Mouse (Mus musculus): ENCODE results near the gene Ddah2. TPM values are rescaled to one million over a fixed set of nuclear protein-coding genes. Genes with fewer than 3 reads are reported as not detected.

Ddah2 gene
- total and polyA plus RNA-seq, 3 experiments, result 52.4 to 242 (median 180) TPM

GRCm38 (mm10) chr17:35048149-35048931, 10.5 kb upstream of the Ddah2 start:
- peaks cover 79% of the 10 kb centered on the region for H3K4me1 ChIP-seq (ENCODE audit: insufficient read depth, low read depth, low read length)
- H3K27me3 ChIP-seq (ENCODE audit: insufficient read depth, low read length), result no peaks in the 10 kb centered on the region
- peak; percentile 71 for DNase-seq (ENCODE audit: low spot score)
- no peaks in the 10 kb centered on the region for H3K9me3 ChIP-seq (replicated peaks)
- peaks cover 31% of the 10 kb centered on the region for H3K36me3 ChIP-seq (replicated peaks)
- H3K4me3 ChIP-seq (ENCODE audit: low read depth, low read length), result peak overlapping the region; percentile 57; the same call in 1 of the 2 replicates
- ATAC-seq (ENCODE audit: extremely low read depth, insufficient number of reproducible peaks, low FRiP score, poor library complexity, severe bottlenecking), result 0 out of 2 replicates have a peak, but pooled peaks have one; percentile 2
- TF ChIP-seq GATA1 (IDR thresholded peaks at IDR 0.05; ENCODE audit: borderline replicate concordance, low read length) (no peak), POLR2AphosphoS5 (IDR thresholded peaks at IDR 0.05; ENCODE audit: insufficient replicate concordance, low read depth, low read length) (no peak), CTCF (IDR thresholded peaks at IDR 0.05; ENCODE audit: low read depth, low read length) (no peak)

- DNase-seq (ENCODE audit: low spot score) (no peak), ATAC-seq (ENCODE audit: extremely low read depth, insufficient number of reproducible peaks, low FRiP score, poor library complexity, severe bottlenecking) (no peak)
- no peak for TF ChIP-seq TAL1 (conservative IDR thresholded peaks at IDR 0.05; ENCODE audit: low read depth, low read length)
- no peak for TF ChIP-seq POLR2AphosphoS5 (IDR thresholded peaks at IDR 0.05; ENCODE audit: insufficient replicate concordance, low read depth, low read length)
- no peak for TF ChIP-seq GATA1 (IDR thresholded peaks at IDR 0.05; ENCODE audit: borderline replicate concordance, low read length)
- no peak for TF ChIP-seq GATA2 (IDR thresholded peaks at IDR 0.05; ENCODE audit: borderline replicate concordance, low read depth, low read length)
- no peak for TF ChIP-seq CTCF (IDR thresholded peaks at IDR 0.05; ENCODE audit: low read depth, low read length)
- peaks cover 77% of the 10 kb centered on the region for H3K4me1 ChIP-seq (ENCODE audit: insufficient read depth, low read depth, low read length)
- no peaks in the 10 kb centered on the region for H3K9me3 ChIP-seq (replicated peaks)
- peaks cover 31% of the 10 kb centered on the region for H3K36me3 ChIP-seq (replicated peaks)
- H3K27me3 ChIP-seq (ENCODE audit: insufficient read depth, low read length), result no peaks in the 10 kb centered on the region
- peak overlapping the region; percentile 81; the same call in 1 of the 2 replicates for H3K4me3 ChIP-seq (ENCODE audit: low read depth, low read length)
Observed at GRCm38 (mm10) chr17:35048932-35049440, 9.8 kb upstream of the Ddah2 start.

- TF ChIP-seq TAL1 (conservative IDR thresholded peaks at IDR 0.05; ENCODE audit: low read depth, low read length) (no peak), POLR2AphosphoS5 (IDR thresholded peaks at IDR 0.05; ENCODE audit: insufficient replicate concordance, low read depth, low read length) (no peak), GATA2 (IDR thresholded peaks at IDR 0.05; ENCODE audit: borderline replicate concordance, low read depth, low read length) (no peak), GATA1 (IDR thresholded peaks at IDR 0.05; ENCODE audit: borderline replicate concordance, low read length) (no peak), CTCF (IDR thresholded peaks at IDR 0.05; ENCODE audit: low read depth, low read length) (no peak)
- ATAC-seq (ENCODE audit: extremely low read depth, insufficient number of reproducible peaks, low FRiP score, poor library complexity, severe bottlenecking), result peak; percentile 9; the same call in 1 of the 2 replicates
Observed at GRCm38 (mm10) chr17:35049561-35050016, 9.2 kb upstream of the Ddah2 start, which contains the start of gene Clic1. Gene Clic1 (plus strand): TSS chr17:35049966.

GRCm38 (mm10) chr17:35050126-35050750, 8.6 kb upstream of the Ddah2 start:
- Histone ChIP-seq H3K9me3 (replicated peaks) (no peaks in the 10 kb centered on the region), H3K27me3 (ENCODE audit: insufficient read depth, low read length) (no peaks in the 10 kb centered on the region), H3K4me3 (ENCODE audit: low read depth, low read length) (peak overlapping the region; percentile 81), H3K36me3 (replicated peaks) (peaks cover 39% of the 10 kb centered on the region), H3K4me1 (ENCODE audit: insufficient read depth, low read depth, low read length) (peaks cover 74% of the 10 kb centered on the region)
- ATAC-seq (ENCODE audit: extremely low read depth, insufficient number of reproducible peaks, low FRiP score, poor library complexity, severe bottlenecking) (peak; percentile 4; the same call in 1 of the 2 replicates), DNase-seq (ENCODE audit: low spot score) (peak; percentile 62)
- no peak for TF ChIP-seq GATA1 (IDR thresholded peaks at IDR 0.05; ENCODE audit: borderline replicate concordance, low read length)
- no peak for TF ChIP-seq GATA2 (IDR thresholded peaks at IDR 0.05; ENCODE audit: borderline replicate concordance, low read depth, low read length)
- no peak for TF ChIP-seq TAL1 (conservative IDR thresholded peaks at IDR 0.05; ENCODE audit: low read depth, low read length)
- no peak for TF ChIP-seq POLR2AphosphoS5 (IDR thresholded peaks at IDR 0.05; ENCODE audit: insufficient replicate concordance, low read depth, low read length)
- no peak for TF ChIP-seq CTCF (IDR thresholded peaks at IDR 0.05; ENCODE audit: low read depth, low read length)

More at GRCm38 (mm10) chr17:35049561-35050016, 9.2 kb upstream of the Ddah2 start, which contains the start of gene Clic1:
- Histone ChIP-seq H3K4me1 (ENCODE audit: insufficient read depth, low read depth, low read length) (peaks cover 76% of the 10 kb centered on the region), H3K4me3 (ENCODE audit: low read depth, low read length) (peak within 1 kb of the TSS; percentile 81), H3K36me3 (replicated peaks) (peaks cover 34% of the 10 kb centered on the region), H3K27me3 (ENCODE audit: insufficient read depth, low read length) (no peaks in the 10 kb centered on the region), H3K9me3 (replicated peaks) (no peaks in the 10 kb centered on the region)
- DNase-seq (ENCODE audit: low spot score), result peak; percentile 80

GRCm38 (mm10) chr17:35051156-35052086, 7.4 kb upstream of the Ddah2 start:
- DNase-seq (ENCODE audit: low spot score), result peak; percentile 93
- H3K4me1 ChIP-seq (ENCODE audit: insufficient read depth, low read depth, low read length), result peaks cover 73% of the 10 kb centered on the region
- H3K9me3 ChIP-seq (replicated peaks), result no peaks in the 10 kb centered on the region
- ATAC-seq (ENCODE audit: extremely low read depth, insufficient number of reproducible peaks, low FRiP score, poor library complexity, severe bottlenecking), result peak; percentile 61
- peak overlapping the region; percentile 81 for H3K4me3 ChIP-seq (ENCODE audit: low read depth, low read length)
- no peaks in the 10 kb centered on the region for H3K27me3 ChIP-seq (ENCODE audit: insufficient read depth, low read length)
- TF ChIP-seq TAL1 (conservative IDR thresholded peaks at IDR 0.05; ENCODE audit: low read depth, low read length), result no peak
- TF ChIP-seq GATA2 (IDR thresholded peaks at IDR 0.05; ENCODE audit: borderline replicate concordance, low read depth, low read length), result no peak
- TF ChIP-seq CTCF (IDR thresholded peaks at IDR 0.05; ENCODE audit: low read depth, low read length), result no peak
- TF ChIP-seq POLR2AphosphoS5 (IDR thresholded peaks at IDR 0.05; ENCODE audit: insufficient replicate concordance, low read depth, low read length), result no peak
- TF ChIP-seq GATA1 (IDR thresholded peaks at IDR 0.05; ENCODE audit: borderline replicate concordance, low read length), result no peak
- peaks cover 51% of the 10 kb centered on the region for H3K36me3 ChIP-seq (replicated peaks)
